Mouse (Mus musculus): ENCODE measurements around the gene Tenm4. TPM values are rescaled to one million over a fixed set of nuclear protein-coding genes. Genes with fewer than 3 reads are reported as not detected.

Tenm4 gene
- total RNA-seq, 4 experiments from 2014 or later = 18.1 to 36.5 (median 27.2) TPM

GRCm38 (mm10) chr7:96531954-96532737, 361.1 kb downstream of the Tenm4 start:
- no peak for DNase-seq

- no peak for DNase-seq
Measured at GRCm38 (mm10) chr7:96532804-96533400, 361.9 kb downstream of the Tenm4 start.

- DNase-seq = no peak
Measured at GRCm38 (mm10) chr7:96536313-96536880, 365.4 kb downstream of the Tenm4 start.

DNA sequence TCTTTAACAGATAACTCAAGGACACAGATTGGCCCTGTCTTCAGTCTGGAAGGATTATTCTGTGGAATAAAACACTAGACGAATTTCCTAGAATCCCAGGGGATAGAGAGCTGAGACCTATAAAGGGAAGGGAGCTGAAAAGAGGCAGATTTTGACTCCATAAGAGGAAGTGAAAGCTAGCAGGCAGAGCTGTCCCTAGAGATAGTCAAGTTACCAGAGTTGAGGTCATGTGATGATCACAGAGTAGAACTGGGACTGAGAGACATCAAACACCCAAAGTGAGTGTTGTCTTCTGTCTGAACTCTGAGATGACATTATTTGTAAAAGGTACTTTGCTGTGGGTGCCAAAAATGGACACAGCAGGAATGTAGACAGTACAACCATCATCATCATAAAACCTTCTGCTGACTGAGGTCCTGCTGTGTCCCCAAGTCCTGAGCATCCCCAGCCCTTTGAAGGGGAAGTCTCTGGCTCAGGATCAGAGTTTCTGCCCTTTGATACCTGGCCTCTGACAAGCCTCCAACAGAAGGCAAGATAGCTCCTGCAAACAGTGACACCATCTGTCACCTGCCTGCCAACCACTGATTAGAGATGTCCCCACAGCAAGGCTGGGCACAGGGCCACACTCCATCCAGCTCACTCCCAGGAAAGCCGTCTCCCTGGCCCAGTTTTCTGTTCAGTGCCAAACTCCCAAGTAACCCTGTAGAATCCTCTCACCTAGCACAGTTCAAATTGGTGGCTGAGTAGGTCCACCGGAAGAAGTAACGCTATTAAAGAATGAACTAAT, 368.4 kb downstream of the Tenm4 start:
- DNase-seq = no peak

- no peak for DNase-seq
Measured at GRCm38 (mm10) chr7:96540458-96541096, 369.5 kb downstream of the Tenm4 start.

DNA sequence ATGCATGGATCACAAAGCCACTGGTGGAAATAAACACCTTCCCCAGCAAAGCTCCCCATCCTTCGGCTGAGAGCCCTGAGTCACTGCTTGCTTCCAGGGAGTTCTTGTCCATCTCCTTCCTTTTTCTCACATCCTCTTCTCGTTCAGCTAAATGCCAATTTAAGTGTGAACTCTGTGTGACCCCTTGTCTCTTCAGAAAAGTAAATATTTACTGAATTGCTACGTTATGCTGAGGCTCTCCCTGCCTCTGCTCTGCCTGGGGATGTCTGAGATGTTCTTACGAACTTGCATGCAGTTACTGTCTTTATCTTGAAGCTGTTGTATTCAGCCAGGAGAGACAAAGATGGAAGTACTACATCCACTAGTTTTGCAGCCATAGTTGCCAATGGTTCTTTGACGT, 374.9 kb downstream of the Tenm4 start:
- no peak for DNase-seq

- no peak for DNase-seq
Measured at GRCm38 (mm10) chr7:96551809-96552208, 380.8 kb downstream of the Tenm4 start.

GRCm38 (mm10) chr7:96552292-96552860, 381.3 kb downstream of the Tenm4 start:
- DNase-seq = no peak

DNA sequence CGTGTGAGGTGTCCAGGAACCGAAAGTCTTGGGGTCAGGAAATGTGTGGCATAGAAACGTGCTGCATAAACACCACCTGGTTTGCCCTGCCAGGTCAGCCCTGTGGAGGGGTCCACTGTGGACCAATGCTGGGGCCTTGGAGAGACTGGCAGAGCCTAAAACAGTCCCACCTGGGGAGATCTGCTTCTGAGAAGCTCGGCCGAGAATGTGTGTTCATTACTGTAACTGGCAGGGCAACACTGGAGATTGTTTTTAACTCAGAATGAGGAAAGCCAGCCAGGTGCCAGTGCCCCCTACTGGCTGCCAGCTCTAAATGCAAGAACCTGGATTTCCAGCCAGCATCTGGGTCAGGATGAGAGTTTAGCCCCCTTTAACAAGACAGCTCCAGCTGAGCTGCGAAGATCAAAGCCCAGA, 383.2 kb downstream of the Tenm4 start:
- DNase-seq = no peak

- no peak for DNase-seq
Measured at GRCm38 (mm10) chr7:96555294-96555693, 384.2 kb downstream of the Tenm4 start.

DNA sequence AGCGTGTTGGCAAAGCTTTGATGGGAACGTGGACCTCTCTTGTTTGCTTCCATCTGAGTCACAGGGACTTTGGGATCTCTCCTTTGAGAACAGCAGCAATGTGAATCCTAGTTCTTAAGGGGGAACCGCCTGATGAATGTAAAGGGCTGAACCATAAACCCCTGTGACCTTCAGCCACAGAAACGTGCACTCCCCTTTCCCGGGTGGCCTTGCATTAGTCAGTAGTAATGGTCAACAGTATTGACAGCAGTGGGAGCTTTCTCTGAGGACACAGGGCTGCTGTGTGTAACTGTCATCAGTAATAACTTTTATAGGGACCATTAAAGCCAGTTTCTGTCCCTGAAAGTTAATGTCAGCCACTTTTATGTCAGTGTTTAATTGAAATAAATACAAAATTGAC, 385.7 kb downstream of the Tenm4 start:
- DNase-seq = no peak

DNA sequence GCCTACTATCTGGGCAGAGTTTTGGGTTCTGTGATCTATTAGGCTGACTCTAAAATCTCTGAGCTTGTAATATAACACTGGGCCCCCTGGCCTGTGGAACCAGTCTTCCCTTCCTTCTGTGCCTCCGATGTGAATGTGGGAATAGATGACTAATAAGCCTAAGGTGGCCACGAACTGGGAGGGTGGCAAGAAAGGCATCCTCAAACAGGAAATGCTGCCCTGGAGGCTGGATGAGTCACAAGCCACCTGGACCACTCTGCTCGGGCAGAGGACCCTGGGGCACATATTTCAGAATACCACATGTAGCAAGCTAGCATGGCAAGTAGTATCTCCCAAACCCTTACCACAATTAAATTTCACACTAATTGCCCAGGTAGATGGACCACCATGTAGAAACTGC, 391.8 kb downstream of the Tenm4 start:
- DNase-seq = no peak

- DNase-seq = no peak
Measured at GRCm38 (mm10) chr7:96563329-96564065, 392.5 kb downstream of the Tenm4 start.

DNA sequence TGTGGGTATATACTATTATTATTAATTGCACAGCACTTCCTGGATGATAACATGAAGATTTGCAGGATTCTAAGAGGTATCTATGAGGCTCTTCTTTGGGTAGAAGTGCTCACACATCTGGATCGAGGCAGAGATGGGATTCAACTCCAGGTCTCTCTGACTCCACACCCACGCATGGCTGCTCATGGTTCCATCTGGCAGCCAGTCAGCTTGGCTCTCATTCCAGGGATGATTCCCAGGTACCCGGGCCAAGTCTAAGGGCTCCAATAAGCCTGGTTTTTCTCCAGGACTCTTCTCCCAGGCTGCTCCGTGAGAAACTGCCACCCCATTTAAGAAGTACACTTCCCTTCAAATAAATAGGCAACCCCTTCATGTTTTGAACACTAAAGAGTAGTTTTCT, 394.8 kb downstream of the Tenm4 start:
- DNase-seq = no peak

DNA sequence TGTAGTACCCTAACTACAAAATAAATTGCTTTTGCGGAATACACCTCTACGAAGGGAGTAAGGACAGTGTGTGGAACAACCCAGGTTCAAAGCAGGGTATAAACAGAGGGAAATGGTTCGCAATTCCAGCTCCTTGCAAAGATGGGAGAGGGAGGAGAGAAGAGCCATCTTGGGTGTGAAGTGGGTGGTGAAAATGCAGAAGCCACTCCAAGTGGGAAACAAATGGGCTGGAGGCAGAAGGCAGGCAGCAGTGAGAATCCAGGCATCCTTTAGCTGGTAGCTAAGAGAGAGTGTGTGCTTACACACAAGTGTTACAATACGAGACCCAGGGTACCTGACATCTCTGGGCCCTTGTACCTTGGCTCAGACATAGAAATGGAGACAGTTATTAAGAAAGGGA, 395.2 kb downstream of the Tenm4 start:
- DNase-seq = no peak

DNA sequence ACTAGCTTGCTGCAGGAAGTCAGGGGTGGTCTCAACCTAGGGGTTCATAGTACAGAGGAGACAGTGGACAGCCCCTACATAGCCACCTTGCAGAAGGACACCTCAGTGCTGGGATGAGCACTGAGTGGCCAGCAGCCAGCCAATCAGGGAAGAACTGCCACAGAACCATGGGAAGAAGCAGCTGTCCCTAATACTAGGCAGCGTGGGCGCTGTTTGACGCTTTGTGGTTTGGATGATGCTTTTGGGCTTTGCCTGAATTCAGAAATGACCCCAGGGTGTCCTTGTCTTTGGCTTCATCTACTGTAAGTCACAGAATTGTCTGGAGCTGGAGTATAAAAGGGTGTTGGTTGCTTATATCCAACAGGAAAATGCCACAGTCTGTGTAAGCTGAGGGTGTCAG, 397.0 kb downstream of the Tenm4 start:
- DNase-seq = no peak

DNA sequence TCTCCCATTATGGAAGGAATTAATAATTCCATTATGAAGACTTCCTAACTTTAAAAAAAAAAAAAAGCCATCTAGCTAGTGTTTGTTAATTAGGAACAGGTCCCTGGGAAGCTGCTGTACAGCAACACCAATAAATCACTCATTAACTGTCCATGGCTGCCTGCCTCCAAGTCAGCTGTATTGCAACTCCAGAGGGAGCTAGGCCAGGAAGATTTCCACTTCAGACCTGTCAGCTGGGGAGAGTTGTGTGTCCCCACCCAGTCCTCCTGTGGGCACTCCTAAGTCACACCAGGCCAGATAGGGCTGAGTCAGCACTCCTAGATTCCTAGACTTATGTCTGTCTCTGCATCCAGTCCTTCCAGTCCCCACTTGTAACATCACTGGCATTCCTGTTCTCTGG, 399.9 kb downstream of the Tenm4 start:
- no peak for DNase-seq

- no peak for DNase-seq
Measured at GRCm38 (mm10) chr7:96572995-96573394, 401.9 kb downstream of the Tenm4 start.

DNA sequence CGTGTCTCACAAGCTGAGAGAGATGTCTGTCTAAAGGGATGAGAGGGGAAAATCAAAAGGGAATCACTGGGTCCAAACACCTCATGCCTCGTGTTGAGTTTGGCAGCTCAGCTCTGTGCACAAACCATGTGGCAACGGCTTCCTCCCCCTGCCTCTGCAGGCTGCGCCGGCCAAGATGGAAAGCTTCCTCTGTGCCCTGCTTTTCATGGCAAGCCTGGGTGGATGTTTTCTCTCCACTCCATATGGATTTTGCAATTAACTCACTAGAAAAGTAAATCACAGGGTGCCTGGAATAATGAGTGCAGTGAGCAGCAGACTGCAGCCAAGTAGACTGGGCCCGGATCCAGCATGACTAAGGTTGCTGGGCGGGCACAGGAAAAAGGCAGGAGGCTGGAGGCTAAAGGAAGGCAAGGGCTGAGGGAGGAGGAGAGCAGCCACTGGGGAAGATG, 404.2 kb downstream of the Tenm4 start:
- peak; percentile 78 for DNase-seq

DNA sequence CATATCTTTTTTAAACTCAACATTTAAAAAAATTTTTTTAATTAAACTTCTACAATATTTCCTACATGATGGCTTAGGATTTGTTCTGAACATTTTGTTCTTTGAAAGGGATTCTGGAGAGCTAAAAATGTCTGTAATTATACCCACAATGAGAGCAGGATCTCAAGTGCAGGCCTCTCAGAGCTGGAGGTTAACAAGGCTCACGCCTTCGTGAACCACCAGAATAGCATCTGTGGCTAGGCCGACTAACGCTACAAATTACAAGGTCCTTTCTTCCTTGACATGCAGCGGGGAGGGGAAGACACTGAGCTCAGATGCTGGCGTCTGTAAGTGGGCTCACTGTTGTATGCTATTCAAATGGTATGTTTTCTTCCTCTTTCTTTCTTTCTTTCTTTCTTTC, 411.7 kb downstream of the Tenm4 start:
- no peak for DNase-seq

- DNase-seq = no peak
Measured at GRCm38 (mm10) chr7:96587403-96587802, 416.4 kb downstream of the Tenm4 start.
